Mouse (Mus musculus): ENCODE data around the gene Pik3c2b. TPM values are rescaled to one million over a fixed set of nuclear protein-coding genes. Genes with fewer than 3 reads are reported as not detected.
A peak's percentile ranks its signal among the peaks of the same experiment; 100 is the strongest.
"Not testable (repeated sequence)": the region's sequence is repeated elsewhere in the genome, so short reads cannot be mapped to it uniquely, and the experiment has no call there.

The Pik3c2b gene
- polyA plus RNA-seq, 1 experiment from 2014 or later = 14.6 TPM

DNA sequence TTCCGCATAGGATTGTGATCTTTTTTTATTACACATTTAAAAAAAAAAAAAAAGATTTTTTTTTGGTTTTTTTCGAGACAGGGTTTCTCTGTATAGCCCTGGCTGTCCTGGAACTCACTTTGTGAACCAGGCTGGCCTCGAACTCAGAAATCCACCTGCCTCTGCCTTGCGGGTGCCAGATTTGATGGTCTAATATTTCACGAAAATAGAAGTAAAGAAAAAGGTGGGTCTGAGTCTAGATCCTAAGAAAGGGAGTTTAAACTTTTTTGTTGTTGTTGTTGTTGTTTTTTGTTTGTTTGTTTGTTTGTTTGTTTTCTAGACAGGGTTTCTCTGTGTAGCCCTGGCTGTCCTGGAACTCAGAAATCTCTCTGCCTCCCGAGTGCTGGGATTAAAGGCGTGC is 10.8 kb upstream of the Pik3c2b start:
- H3K9me3 ChIP-seq; ATAC-seq (ENCODE audit: low FRiP score); H3K4me3 ChIP-seq; H3K27me3 ChIP-seq; H3K27ac ChIP-seq; H3K4me2 ChIP-seq; H3K36me3 ChIP-seq; H3K9ac ChIP-seq: not testable (repeated sequence)
- H3K4me1 ChIP-seq (replicated peaks) = peaks cover 15% of the 10 kb centered on the region
- 69% methylated on average over 7 of the region's 7 CpGs for WGBS

DNA sequence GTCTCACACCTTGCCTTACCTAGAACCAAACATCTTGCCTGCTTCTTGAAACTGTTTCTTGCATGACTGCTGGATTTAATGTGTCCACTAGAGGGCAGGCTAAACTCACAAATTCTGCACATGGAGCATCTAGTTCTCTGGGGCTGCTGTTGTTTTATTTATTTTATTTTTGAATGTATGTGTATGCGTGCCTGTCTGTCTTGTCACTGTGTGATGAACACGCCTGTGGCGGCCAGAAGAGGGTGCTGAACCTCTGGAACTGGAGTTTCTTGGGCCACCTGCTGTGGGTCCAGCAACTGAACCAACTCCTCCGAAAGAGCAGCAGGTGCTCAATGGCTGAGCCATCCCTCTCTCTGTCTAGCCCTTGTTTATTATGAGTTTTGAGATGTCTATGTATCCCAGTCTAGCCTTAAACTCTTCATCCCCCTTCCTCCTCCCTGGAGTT is 5.9 kb upstream of the Pik3c2b start:
- Histone ChIP-seq H3K9me3 (no peaks in the 10 kb centered on the region), H3K27me3 (no peaks in the 10 kb centered on the region), H3K4me3 (no peak overlapping the region), H3K9ac (no peak overlapping the region), H3K4me1 (replicated peaks) (peaks cover 3% of the 10 kb centered on the region; the same call in 1 of the 2 replicates), H3K4me2 (no peak overlapping the region), H3K27ac (no peak overlapping the region), H3K36me3 (no peaks in the 10 kb centered on the region)
- ATAC-seq (ENCODE audit: low FRiP score) = peak; percentile 65
- WGBS = 12% methylated on average over 4 of the region's 4 CpGs

DNA sequence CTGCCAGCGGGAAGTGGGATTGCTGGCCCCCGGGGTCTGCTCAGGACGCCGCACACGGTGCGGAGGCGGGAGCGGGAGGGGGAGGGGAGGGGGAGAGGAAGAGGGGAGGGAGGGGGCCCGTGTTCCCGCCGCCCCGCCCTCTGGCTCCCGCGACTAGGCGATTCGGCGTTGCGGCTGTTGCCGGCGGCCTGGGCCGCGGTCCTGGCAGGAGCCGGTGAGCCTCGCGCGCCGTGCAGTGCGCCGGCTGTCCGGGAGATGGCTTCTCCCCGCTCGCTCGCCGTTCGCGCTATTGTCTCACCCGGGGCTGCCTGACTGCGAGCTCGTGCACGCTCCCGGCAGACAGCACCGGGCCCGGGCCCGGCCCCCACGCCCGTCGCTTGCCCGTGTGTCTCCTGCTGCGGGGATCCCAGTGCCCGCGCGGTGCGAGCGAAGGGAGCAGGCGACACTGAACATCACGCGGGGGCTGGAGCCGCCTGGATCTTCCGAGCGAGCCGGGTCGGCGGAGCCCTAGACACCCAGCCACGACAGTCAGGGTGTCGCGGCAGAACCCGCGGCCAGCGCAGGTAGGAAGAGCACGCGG is 484 bp downstream of the Pik3c2b start:
- under 1% methylated on average over 64 of the region's 71 CpGs for WGBS
- Histone ChIP-seq H3K4me1 (replicated peaks) (peaks cover 51% of the 10 kb centered on the region), H3K9me3 (no peaks in the 10 kb centered on the region), H3K27me3 (no peaks in the 10 kb centered on the region), H3K36me3 (no peaks in the 10 kb centered on the region), H3K4me3 (peak overlapping the region; percentile 88), H3K27ac (peak overlapping the region; percentile 99), H3K4me2 (peak overlapping the region; percentile 83), H3K9ac (peak overlapping the region; percentile 99)
- peak; percentile 90 for ATAC-seq (ENCODE audit: low FRiP score)

DNA sequence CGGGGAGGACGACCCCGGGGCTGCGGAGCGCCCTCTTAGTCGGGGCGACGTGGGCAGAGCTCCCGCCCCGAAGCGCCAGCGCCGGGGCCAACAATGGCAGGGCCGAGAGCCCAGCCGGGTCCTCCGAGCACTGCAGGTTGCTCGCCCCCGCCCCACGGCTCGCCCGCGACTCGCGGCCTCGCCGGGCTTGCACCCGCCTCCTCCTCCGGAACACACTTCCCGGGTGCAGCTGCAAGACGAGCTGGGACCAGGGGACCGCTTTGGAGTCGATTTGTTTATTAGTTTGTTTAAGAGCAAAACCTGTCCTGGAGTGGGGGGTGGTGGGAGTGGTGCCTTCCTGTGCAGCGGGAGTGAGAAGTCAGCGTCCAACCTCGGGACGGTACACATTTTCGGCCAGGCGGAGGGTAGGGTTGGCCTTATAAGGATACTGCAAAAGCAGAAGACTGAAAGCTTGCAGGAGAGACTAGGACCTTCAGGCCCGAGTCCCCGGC is 1.0 kb downstream of the Pik3c2b start:
- Histone ChIP-seq H3K27me3 (no peaks in the 10 kb centered on the region), H3K4me2 (peak overlapping the region; percentile 83), H3K27ac (peak overlapping the region; percentile 99), H3K4me3 (peak overlapping the region; percentile 88), H3K36me3 (no peaks in the 10 kb centered on the region), H3K9me3 (no peaks in the 10 kb centered on the region), H3K9ac (peak overlapping the region; percentile 99), H3K4me1 (replicated peaks) (peaks cover 51% of the 10 kb centered on the region)
- ATAC-seq (ENCODE audit: low FRiP score) = peak; percentile 77
- under 1% methylated on average over 31 of the region's 40 CpGs for WGBS

DNA sequence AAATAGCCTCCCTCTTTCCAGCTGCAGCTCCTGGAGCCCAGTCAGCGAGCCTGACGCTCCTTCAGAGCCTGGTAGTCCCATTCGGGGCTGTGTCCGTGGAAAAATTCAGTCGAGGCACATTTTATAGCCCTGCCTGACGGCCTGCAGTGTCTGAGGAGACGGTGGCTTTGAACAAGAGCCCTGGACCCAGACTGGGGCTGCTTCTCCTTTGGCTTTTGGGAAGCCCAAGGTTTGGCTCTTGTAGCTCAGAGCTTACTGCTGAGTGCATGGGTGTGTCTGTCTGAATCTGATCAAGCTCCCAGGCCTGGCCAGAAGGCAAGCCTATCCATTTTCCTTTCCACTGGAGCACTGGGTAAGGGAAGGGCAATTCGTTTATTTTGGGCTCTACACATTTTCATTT is 2.1 kb downstream of the Pik3c2b start:
- Histone ChIP-seq H3K4me1 (replicated peaks) (peaks cover 59% of the 10 kb centered on the region), H3K9ac (peak overlapping the region; percentile 99), H3K27me3 (no peaks in the 10 kb centered on the region), H3K4me3 (peak overlapping the region; percentile 88), H3K27ac (peak overlapping the region; percentile 99), H3K9me3 (no peaks in the 10 kb centered on the region), H3K4me2 (peak overlapping the region; percentile 83), H3K36me3 (no peaks in the 10 kb centered on the region)
- 25% methylated on average over 8 of the region's 8 CpGs for WGBS
- ATAC-seq (ENCODE audit: low FRiP score) = no peak

DNA sequence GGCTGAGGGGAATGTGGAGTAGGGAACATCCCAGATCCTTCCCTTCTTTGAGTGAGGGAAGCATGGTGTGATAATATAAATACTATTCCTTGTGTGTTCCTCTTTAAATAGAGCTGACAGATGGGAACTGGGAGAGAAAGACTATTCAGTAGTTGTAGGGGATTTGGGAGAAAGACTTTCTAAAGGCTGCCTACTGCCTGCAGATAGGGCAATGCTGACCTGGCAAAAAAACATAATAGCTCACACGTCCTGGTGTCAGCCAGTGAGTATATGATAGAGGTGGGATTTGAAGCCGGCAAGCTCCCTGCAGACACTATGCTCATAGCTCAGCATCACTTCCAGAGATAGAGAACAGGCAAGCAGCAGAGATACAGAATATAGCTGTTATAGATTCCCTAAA is 3.2 kb downstream of the Pik3c2b start:
- Histone ChIP-seq H3K4me3 (peak overlapping the region; percentile 11), H3K27ac (0 out of 2 replicates have a peak overlapping the region, but pooled peaks have one; percentile 0), H3K9me3 (no peaks in the 10 kb centered on the region), H3K4me2 (peak overlapping the region; percentile 83), H3K9ac (peak overlapping the region; percentile 99), H3K4me1 (replicated peaks) (peaks cover 70% of the 10 kb centered on the region), H3K27me3 (no peaks in the 10 kb centered on the region), H3K36me3 (no peaks in the 10 kb centered on the region)
- WGBS = 30% methylated on average over 2 of the region's 2 CpGs
- ATAC-seq (ENCODE audit: low FRiP score) = no peak

DNA sequence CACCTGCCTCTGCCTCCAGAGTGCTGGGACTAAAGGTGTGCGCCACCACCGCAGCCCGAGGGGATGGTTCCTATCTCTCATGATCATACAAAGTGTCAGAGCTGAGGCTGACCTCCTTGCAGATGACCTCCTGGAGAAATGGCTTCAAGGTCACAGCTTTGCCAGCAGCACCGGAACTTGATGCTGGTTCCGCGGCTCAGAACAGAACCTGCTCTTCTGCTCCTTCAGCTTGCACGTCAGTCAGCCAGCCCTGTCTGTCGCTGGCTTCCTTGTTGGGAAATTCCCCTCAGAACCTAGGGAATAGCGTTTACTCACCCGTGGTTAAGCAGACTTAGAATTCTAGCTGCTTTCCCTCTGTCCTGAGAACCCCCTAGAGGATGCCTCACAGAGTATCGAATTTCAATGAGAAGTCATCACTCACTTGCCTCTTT is 4.5 kb downstream of the Pik3c2b start:
- Histone ChIP-seq H3K27me3 (no peaks in the 10 kb centered on the region), H3K4me1 (replicated peaks) (peaks cover 76% of the 10 kb centered on the region), H3K4me2 (no peak overlapping the region), H3K9me3 (no peaks in the 10 kb centered on the region), H3K9ac (peak overlapping the region; percentile 35; the same call in 1 of the 2 replicates), H3K36me3 (no peaks in the 10 kb centered on the region), H3K4me3 (no peak overlapping the region), H3K27ac (peak overlapping the region; percentile 60)
- ATAC-seq (ENCODE audit: low FRiP score) = no peak
- 23% methylated on average over 11 of the region's 11 CpGs for WGBS

DNA sequence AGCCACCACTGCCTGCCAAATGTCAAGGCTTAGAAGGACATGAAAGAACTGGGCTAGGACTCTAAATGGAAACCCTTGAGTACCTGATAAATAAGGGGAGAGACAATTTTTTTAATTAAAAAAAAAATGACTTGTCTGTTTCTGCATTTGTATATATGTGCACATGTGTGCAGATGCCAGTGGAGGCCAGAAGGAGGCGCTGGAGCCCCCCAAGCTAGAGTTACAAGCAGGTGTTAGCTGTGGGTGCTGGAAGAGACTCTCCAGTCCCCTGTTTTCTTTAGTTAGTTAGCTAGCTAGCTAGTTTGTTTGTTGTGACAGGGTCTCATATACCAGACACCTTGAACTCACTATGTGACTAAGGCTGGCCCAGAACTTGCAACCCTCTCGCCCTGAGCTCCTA is 6.4 kb downstream of the Pik3c2b start:
- Histone ChIP-seq H3K4me3 (no peak overlapping the region), H3K36me3 (no peaks in the 10 kb centered on the region), H3K4me2 (no peak overlapping the region), H3K9ac (no peak overlapping the region), H3K4me1 (replicated peaks) (peaks cover 78% of the 10 kb centered on the region), H3K9me3 (no peaks in the 10 kb centered on the region), H3K27me3 (no peaks in the 10 kb centered on the region), H3K27ac (no peak overlapping the region)
- 94% methylated on average over 2 of the region's 2 CpGs for WGBS
- no peak for ATAC-seq (ENCODE audit: low FRiP score)

DNA sequence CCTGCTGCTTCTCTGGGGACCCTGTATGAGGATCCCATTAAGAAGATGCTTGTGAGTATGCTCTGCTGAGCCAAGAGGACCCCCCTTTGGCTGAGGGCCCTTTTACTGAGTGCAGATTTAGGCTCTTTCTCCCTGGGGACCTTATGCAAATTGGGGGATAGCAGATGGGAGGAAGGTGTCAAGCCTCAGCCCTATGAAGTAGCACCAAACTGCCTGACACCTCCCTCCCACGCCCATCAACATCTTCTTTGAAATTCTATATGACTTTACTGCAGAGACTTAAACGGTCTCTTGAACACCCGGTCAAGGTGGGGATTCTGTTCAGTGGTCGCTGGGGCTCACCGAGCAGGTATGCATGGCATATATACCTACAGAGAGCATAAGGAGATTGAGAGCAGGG is 7.6 kb downstream of the Pik3c2b start:
- 64% methylated on average over 5 of the region's 5 CpGs for WGBS
- no peak for ATAC-seq (ENCODE audit: low FRiP score)
- no peak overlapping the region for H3K9ac ChIP-seq
- H3K4me2 ChIP-seq = no peak overlapping the region
- peaks cover 78% of the 10 kb centered on the region for H3K4me1 ChIP-seq (replicated peaks)
- H3K27me3 ChIP-seq = no peaks in the 10 kb centered on the region
- no peak overlapping the region for H3K4me3 ChIP-seq
- no peak overlapping the region for H3K27ac ChIP-seq
- no peaks in the 10 kb centered on the region for H3K36me3 ChIP-seq
- no peaks in the 10 kb centered on the region for H3K9me3 ChIP-seq

DNA sequence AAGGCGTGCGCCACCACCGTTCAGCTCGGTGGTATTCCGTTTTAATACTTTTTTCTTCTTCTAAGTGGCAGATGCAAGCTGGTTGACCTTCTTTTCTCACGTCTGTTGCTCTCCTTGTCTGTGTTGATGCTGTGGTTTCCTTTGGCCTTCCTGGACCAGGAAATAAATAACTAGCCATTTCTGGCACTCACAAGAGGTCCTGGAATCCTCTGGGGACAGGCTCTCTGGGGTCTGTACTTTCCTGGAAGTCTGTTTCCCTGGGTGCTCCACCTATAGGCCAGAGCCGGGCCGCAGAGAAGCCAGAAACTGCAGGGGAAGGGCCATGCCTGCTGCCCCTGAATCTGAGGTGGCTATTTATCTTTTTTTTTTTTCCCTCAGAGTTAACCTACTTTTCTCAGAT is 8.9 kb downstream of the Pik3c2b start:
- H3K27me3 ChIP-seq = no peaks in the 10 kb centered on the region
- H3K9ac ChIP-seq = no peak overlapping the region
- no peak overlapping the region for H3K27ac ChIP-seq
- H3K9me3 ChIP-seq = no peaks in the 10 kb centered on the region
- H3K4me2 ChIP-seq = no peak overlapping the region
- H3K4me1 ChIP-seq (replicated peaks) = peaks cover 67% of the 10 kb centered on the region
- H3K36me3 ChIP-seq = no peaks in the 10 kb centered on the region
- 78% methylated on average over 8 of the region's 8 CpGs for WGBS
- H3K4me3 ChIP-seq = no peak overlapping the region
- ATAC-seq (ENCODE audit: low FRiP score) = no peak

DNA sequence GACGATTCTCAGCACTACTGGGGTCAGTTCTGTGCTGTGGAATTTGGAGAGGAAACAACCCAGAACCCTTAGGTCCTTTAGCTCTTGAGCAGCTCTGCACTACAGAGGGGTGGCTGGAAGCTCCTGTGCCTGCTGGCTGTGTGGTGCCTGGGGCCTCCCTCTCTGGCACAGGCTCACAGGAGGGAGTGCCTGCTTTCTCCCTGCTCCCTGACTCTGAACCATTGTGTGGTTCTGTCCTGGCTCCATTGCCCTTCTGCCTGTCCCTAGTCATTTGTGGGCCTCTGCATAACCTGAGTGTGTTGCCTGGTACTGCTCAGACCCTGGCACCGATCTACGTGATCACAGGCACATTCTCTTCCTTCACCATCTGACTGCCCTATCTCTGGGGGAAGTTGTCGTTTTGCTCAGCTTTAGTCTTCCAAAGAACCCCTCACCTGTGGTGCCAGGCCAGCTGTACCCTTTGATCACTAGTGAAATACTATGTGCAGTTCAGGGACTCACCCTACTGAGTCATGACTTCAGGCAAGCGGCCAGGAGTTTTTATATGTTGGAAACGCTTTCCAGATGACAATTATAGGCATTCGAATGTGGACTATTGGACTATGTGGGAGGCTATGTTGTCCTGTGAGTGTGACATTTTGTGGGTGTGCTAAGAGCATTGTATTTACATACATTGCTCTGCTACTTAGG is 12.0 kb downstream of the Pik3c2b start:
- Histone ChIP-seq H3K4me3 (no peak overlapping the region), H3K36me3 (peaks cover 13% of the 10 kb centered on the region), H3K27ac (no peak overlapping the region), H3K4me2 (no peak overlapping the region), H3K9me3 (no peaks in the 10 kb centered on the region), H3K9ac (peak overlapping the region; percentile 16; the same call in 1 of the 2 replicates), H3K27me3 (no peaks in the 10 kb centered on the region), H3K4me1 (replicated peaks) (peaks cover 46% of the 10 kb centered on the region)
- 76% methylated on average over 7 of the region's 7 CpGs for WGBS
- 0 out of 2 replicates have a peak, but pooled peaks have one; percentile 43 for ATAC-seq (ENCODE audit: low FRiP score)

DNA sequence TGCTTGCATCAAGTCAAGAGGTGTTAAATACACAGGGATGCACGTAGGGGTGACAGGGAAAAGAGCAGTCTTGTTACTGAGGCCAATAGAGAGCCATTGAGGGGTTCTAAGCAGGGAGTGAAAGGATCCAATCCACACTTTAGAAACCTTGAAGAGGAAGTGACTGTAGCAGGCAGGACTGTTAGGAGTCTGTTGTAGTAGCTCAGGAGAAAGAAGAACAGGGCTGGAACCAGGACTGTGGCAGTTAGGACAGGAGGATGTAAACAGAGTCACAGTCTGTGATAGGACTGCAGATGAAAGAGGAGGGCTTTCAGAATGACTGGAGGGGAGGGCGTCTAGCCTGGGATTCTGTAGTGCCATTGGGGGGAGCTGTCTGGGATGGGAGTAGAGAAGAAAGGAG is 14.1 kb downstream of the Pik3c2b start:
- no peak overlapping the region for H3K27ac ChIP-seq
- no peak overlapping the region for H3K4me2 ChIP-seq
- H3K4me3 ChIP-seq = no peak overlapping the region
- no peaks in the 10 kb centered on the region for H3K9me3 ChIP-seq
- peaks cover 32% of the 10 kb centered on the region for H3K36me3 ChIP-seq
- WGBS = 58% methylated on average over 2 of the region's 2 CpGs
- peaks cover 29% of the 10 kb centered on the region for H3K4me1 ChIP-seq (replicated peaks)
- ATAC-seq (ENCODE audit: low FRiP score) = no peak
- H3K27me3 ChIP-seq = no peaks in the 10 kb centered on the region
- no peak overlapping the region for H3K9ac ChIP-seq

DNA sequence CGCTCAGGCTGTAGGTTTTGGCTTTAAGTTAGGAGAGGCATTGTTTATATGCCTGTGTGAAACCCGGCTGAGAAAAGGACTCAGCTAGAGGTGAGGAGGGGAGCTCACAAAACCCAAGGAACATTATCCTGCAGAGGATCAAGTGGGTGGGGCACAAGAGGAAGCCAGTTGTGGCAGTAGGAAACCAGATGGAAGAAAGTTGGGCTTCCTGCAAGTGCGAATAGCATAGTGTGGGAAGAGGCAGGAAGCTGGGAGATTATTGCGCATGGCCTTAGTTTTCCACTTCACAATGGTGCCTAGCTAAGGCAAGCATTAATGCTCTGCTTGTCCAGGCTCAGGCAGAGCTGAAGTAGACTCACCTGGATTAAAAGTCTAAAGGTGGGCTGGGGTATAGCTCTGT is 15.2 kb downstream of the Pik3c2b start:
- peaks cover 23% of the 10 kb centered on the region for H3K4me1 ChIP-seq (replicated peaks)
- WGBS = 69% methylated on average over 4 of the region's 4 CpGs
- no peak overlapping the region for H3K4me3 ChIP-seq
- no peak overlapping the region for H3K4me2 ChIP-seq
- H3K36me3 ChIP-seq = peaks cover 32% of the 10 kb centered on the region
- no peak overlapping the region for H3K27ac ChIP-seq
- no peak for ATAC-seq (ENCODE audit: low FRiP score)
- no peaks in the 10 kb centered on the region for H3K27me3 ChIP-seq
- no peaks in the 10 kb centered on the region for H3K9me3 ChIP-seq
- H3K9ac ChIP-seq = no peak overlapping the region
